Mouse (Mus musculus): ENCODE data around the gene Snrpb. TPM values are rescaled to one million over a fixed set of nuclear protein-coding genes. Genes with fewer than 3 reads are reported as not detected.

Snrpb gene
- polyA plus RNA-seq (2015; fragmentation: Nextera tagmentation; extraction: Ambion mirVana), result 280 and 286 TPM in 2 replicates

GRCm38 (mm10) chr2:130178706-130179506, at the start of gene Snrpb:
Gene Snrpb, minus strand, starts transcription at chr2:130179403.
- ATAC-seq (ENCODE audit: insufficient read depth), result peak; percentile 86
- Histone ChIP-seq H3K27ac (replicated peaks) (peak within 1 kb of the TSS; percentile 86), H3K4me3 (replicated peaks) (peak within 1 kb of the TSS; percentile 90), H3K4me2 (peak within 1 kb of the TSS; percentile 96), H3K27me3 (no peaks in the 10 kb centered on the region), H3K36me3 (replicated peaks) (peaks cover 34% of the 10 kb centered on the region), H3K4me1 (replicated peaks) (peaks cover 25% of the 10 kb centered on the region), H3K9ac (peak within 1 kb of the TSS; percentile 97), H3K9me3 (replicated peaks) (no peaks in the 10 kb centered on the region)
- WGBS (ENCODE audit: insufficient replicate concordance), result under 1% methylated on average over 81 of the region's 81 CpGs

- no peaks in the 10 kb centered on the region for H3K4me1 ChIP-seq (replicated peaks)
- 44% methylated on average over 2 of the region's 2 CpGs for WGBS (ENCODE audit: insufficient replicate concordance)
- no peaks in the 10 kb centered on the region for H3K27me3 ChIP-seq
- ATAC-seq (ENCODE audit: insufficient read depth), result no peak
- H3K4me3 ChIP-seq (replicated peaks), result no peak overlapping the region
- no peak overlapping the region for H3K9ac ChIP-seq
- no peak overlapping the region for H3K27ac ChIP-seq (replicated peaks)
- no peaks in the 10 kb centered on the region for H3K36me3 ChIP-seq (replicated peaks)
- no peaks in the 10 kb centered on the region for H3K9me3 ChIP-seq (replicated peaks)
- H3K4me2 ChIP-seq, result no peak overlapping the region
These were observed 32.4 kb upstream of the Snrpb start for GRCm38 (mm10) chr2:130211581-130211980.

- ATAC-seq (ENCODE audit: insufficient read depth), result no peak
- Histone ChIP-seq H3K4me2 (no peak overlapping the region), H3K4me3 (replicated peaks) (no peak overlapping the region), H3K9me3 (replicated peaks) (no peaks in the 10 kb centered on the region), H3K27ac (replicated peaks) (no peak overlapping the region), H3K36me3 (replicated peaks) (no peaks in the 10 kb centered on the region), H3K27me3 (no peaks in the 10 kb centered on the region), H3K4me1 (replicated peaks) (no peaks in the 10 kb centered on the region), H3K9ac (no peak overlapping the region)
- 73% methylated on average over 3 of the region's 3 CpGs for WGBS (ENCODE audit: insufficient replicate concordance)
These were observed 30.4 kb upstream of the Snrpb start for GRCm38 (mm10) chr2:130209636-130210035.

- no peak for ATAC-seq (ENCODE audit: insufficient read depth)
These were observed 28.8 kb upstream of the Snrpb start for GRCm38 (mm10) chr2:130207996-130208395.

GRCm38 (mm10) chr2:130207376-130207775, 28.2 kb upstream of the Snrpb start:
- no peak overlapping the region for H3K9ac ChIP-seq
- H3K27me3 ChIP-seq, result no peaks in the 10 kb centered on the region
- no peaks in the 10 kb centered on the region for H3K9me3 ChIP-seq (replicated peaks)
- H3K4me1 ChIP-seq (replicated peaks), result no peaks in the 10 kb centered on the region
- WGBS (ENCODE audit: insufficient replicate concordance), result 51% methylated on average over 2 of the region's 2 CpGs
- no peak overlapping the region for H3K4me2 ChIP-seq
- H3K27ac ChIP-seq (replicated peaks), result no peak overlapping the region
- H3K36me3 ChIP-seq (replicated peaks), result no peaks in the 10 kb centered on the region
- no peak for ATAC-seq (ENCODE audit: insufficient read depth)
- H3K4me3 ChIP-seq (replicated peaks), result no peak overlapping the region

More at GRCm38 (mm10) chr2:130207996-130208395, 28.8 kb upstream of the Snrpb start:
- no peak overlapping the region for H3K4me2 ChIP-seq
- no peak overlapping the region for H3K27ac ChIP-seq (replicated peaks)
- no peaks in the 10 kb centered on the region for H3K27me3 ChIP-seq
- H3K4me1 ChIP-seq (replicated peaks), result no peaks in the 10 kb centered on the region
- no peak overlapping the region for H3K4me3 ChIP-seq (replicated peaks)
- 68% methylated on average over 3 of the region's 3 CpGs for WGBS (ENCODE audit: insufficient replicate concordance)
- H3K9ac ChIP-seq, result no peak overlapping the region
- H3K9me3 ChIP-seq (replicated peaks), result no peaks in the 10 kb centered on the region
- no peaks in the 10 kb centered on the region for H3K36me3 ChIP-seq (replicated peaks)

- Histone ChIP-seq H3K4me1 (replicated peaks) (no peaks in the 10 kb centered on the region), H3K4me3 (replicated peaks) (no peak overlapping the region), H3K9ac (no peak overlapping the region), H3K9me3 (replicated peaks) (no peaks in the 10 kb centered on the region), H3K36me3 (replicated peaks) (no peaks in the 10 kb centered on the region), H3K27me3 (no peaks in the 10 kb centered on the region), H3K27ac (replicated peaks) (no peak overlapping the region), H3K4me2 (no peak overlapping the region)
- no peak for ATAC-seq (ENCODE audit: insufficient read depth)
- whole genome bisulfite sequencing (ENCODE audit: insufficient replicate concordance), result 68% methylated on average over 5 of the region's 5 CpGs
These were observed 21.8 kb upstream of the Snrpb start for GRCm38 (mm10) chr2:130200961-130201360.

- H3K27ac ChIP-seq (replicated peaks), result no peak within 1 kb of the TSS
- ATAC-seq (ENCODE audit: insufficient read depth), result no peak
- no peak within 1 kb of the TSS for H3K4me2 ChIP-seq
- no peaks in the 10 kb centered on the region for H3K4me1 ChIP-seq (replicated peaks)
- H3K9me3 ChIP-seq (replicated peaks), result no peaks in the 10 kb centered on the region
- H3K27me3 ChIP-seq, result no peaks in the 10 kb centered on the region
- no peak within 1 kb of the TSS for H3K4me3 ChIP-seq (replicated peaks)
- WGBS (ENCODE audit: insufficient replicate concordance), result 80% methylated on average over 16 of the region's 16 CpGs
- no peaks in the 10 kb centered on the region for H3K36me3 ChIP-seq (replicated peaks)
- H3K9ac ChIP-seq, result no peak within 1 kb of the TSS
These were observed 15.7 kb upstream of the Snrpb start, which contains the start of gene Tmc2 for GRCm38 (mm10) chr2:130194894-130195293. Gene Tmc2, plus strand, starts transcription at chr2:130195194.

- Histone ChIP-seq H3K4me2 (no peak overlapping the region), H3K9me3 (replicated peaks) (no peaks in the 10 kb centered on the region), H3K4me3 (replicated peaks) (no peak overlapping the region), H3K27ac (replicated peaks) (no peak overlapping the region), H3K9ac (no peak overlapping the region), H3K36me3 (replicated peaks) (no peaks in the 10 kb centered on the region), H3K4me1 (replicated peaks) (no peaks in the 10 kb centered on the region), H3K27me3 (no peaks in the 10 kb centered on the region)
- no peak for ATAC-seq (ENCODE audit: insufficient read depth)
- 67% methylated on average over 12 of the region's 12 CpGs for WGBS (ENCODE audit: insufficient replicate concordance)
These were observed 9.2 kb upstream of the Snrpb start for GRCm38 (mm10) chr2:130188391-130188790.

- H3K9ac ChIP-seq, result peak overlapping the region; percentile 63
- H3K36me3 ChIP-seq (replicated peaks), result peaks cover 27% of the 10 kb centered on the region
- peak; percentile 63 for ATAC-seq (ENCODE audit: insufficient read depth)
- H3K4me3 ChIP-seq (replicated peaks), result peak overlapping the region; percentile 90
- no peaks in the 10 kb centered on the region for H3K27me3 ChIP-seq
- H3K9me3 ChIP-seq (replicated peaks), result no peaks in the 10 kb centered on the region
- H3K4me2 ChIP-seq, result peak overlapping the region; percentile 96
- WGBS (ENCODE audit: insufficient replicate concordance), result 2% methylated on average over 15 of the region's 15 CpGs
- H3K4me1 ChIP-seq (replicated peaks), result peaks cover 25% of the 10 kb centered on the region
- H3K27ac ChIP-seq (replicated peaks), result peak overlapping the region; percentile 64
These were observed 360 bp upstream of the Snrpb start for GRCm38 (mm10) chr2:130179507-130180019.

GRCm38 (mm10) chr2:130178381-130178705, 860 bp downstream of the Snrpb start:
- Histone ChIP-seq H3K27ac (replicated peaks) (peak overlapping the region; percentile 86), H3K9ac (peak overlapping the region; percentile 97), H3K4me1 (replicated peaks) (peaks cover 25% of the 10 kb centered on the region), H3K9me3 (replicated peaks) (no peaks in the 10 kb centered on the region), H3K4me3 (replicated peaks) (peak overlapping the region; percentile 90), H3K36me3 (replicated peaks) (peaks cover 40% of the 10 kb centered on the region), H3K27me3 (no peaks in the 10 kb centered on the region), H3K4me2 (peak overlapping the region; percentile 96)
- under 1% methylated on average over 11 of the region's 11 CpGs for WGBS (ENCODE audit: insufficient replicate concordance)
- peak; percentile 12; the same call in 1 of the 2 replicates for ATAC-seq (ENCODE audit: insufficient read depth)

GRCm38 (mm10) chr2:130176820-130177219, 2.4 kb downstream of the Snrpb start:
- H3K27me3 ChIP-seq, result no peaks in the 10 kb centered on the region
- H3K27ac ChIP-seq (replicated peaks), result no peak overlapping the region
- ATAC-seq (ENCODE audit: insufficient read depth), result no peak
- peak overlapping the region; percentile 96 for H3K4me2 ChIP-seq
- WGBS (ENCODE audit: insufficient replicate concordance), result 53% methylated on average over 8 of the region's 8 CpGs
- no peaks in the 10 kb centered on the region for H3K9me3 ChIP-seq (replicated peaks)
- H3K4me1 ChIP-seq (replicated peaks), result peaks cover 28% of the 10 kb centered on the region
- H3K36me3 ChIP-seq (replicated peaks), result peaks cover 55% of the 10 kb centered on the region
- H3K4me3 ChIP-seq (replicated peaks), result peak overlapping the region; percentile 90
- H3K9ac ChIP-seq, result 0 out of 2 replicates have a peak overlapping the region, but pooled peaks have one; percentile 97

Data from liver, embryonic 15.5 days (tissue).